Mouse (Mus musculus): ENCODE measurements around the gene Awat2. TPM values are rescaled to one million over a fixed set of nuclear protein-coding genes. Genes with fewer than 3 reads are reported as not detected.
"Not testable (repeated sequence)": the region's sequence is repeated elsewhere in the genome, so short reads cannot be mapped to it uniquely, and the experiment has no call there.

Awat2 gene
- under 1 TPM in 1 of 2 experiments, not detected in 1; 0.20 TPM for total RNA-seq (2021)

DNA sequence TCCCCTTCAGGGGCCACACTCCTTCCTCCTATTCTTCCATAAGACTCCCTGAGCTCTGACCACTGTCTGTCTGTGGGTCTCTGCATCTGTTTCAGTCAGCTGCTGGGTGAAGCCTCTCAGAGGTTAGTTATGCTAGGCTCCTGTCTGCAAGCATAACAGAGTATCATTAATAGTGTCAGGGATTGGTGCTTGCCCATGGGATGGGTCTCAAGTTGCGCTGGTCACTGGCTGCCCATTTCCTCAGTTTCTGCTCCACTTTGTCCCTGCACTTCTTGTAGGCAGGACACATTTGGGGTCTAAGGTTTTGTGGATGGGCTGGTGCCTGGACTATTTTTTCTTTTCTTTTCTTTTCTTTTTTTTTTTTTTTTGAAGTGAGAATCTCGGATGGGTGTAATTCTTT lies at the start of gene Awat2:
Gene Awat2, minus strand, starts transcription at position 101 of the 400 bp plus-strand sequence.
- DNase-seq; intact Hi-C loops (cut with DNase I): not testable (repeated sequence)

DNA sequence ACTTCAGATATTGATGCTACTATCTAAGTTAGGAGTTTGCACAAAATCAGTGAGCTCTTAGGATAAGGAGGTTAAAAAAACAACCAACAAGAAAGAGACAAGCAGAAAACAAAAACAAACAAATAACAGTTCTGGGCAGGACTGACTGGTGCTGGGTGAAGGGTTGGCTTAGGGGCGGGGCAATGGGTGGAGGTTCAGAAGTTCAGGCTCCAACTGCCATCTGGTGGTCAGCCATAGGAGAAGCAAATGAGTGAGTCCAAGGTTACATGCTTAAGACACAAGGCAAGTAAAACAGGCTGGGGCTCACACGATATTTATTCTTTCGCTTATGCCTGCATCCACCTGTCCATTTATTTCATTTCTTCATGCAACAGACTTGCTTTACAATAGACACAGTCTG lies 37.8 kb upstream of the Awat2 start:
- DNase-seq = peak; percentile 65 to 73
- intact Hi-C loops (cut with DNase I) = loop anchor here (1.0 to 5.0 kb wide), 6 partner anchors 85 to 1350 kb away; no protein-coding TSS in a partner anchor

DNA sequence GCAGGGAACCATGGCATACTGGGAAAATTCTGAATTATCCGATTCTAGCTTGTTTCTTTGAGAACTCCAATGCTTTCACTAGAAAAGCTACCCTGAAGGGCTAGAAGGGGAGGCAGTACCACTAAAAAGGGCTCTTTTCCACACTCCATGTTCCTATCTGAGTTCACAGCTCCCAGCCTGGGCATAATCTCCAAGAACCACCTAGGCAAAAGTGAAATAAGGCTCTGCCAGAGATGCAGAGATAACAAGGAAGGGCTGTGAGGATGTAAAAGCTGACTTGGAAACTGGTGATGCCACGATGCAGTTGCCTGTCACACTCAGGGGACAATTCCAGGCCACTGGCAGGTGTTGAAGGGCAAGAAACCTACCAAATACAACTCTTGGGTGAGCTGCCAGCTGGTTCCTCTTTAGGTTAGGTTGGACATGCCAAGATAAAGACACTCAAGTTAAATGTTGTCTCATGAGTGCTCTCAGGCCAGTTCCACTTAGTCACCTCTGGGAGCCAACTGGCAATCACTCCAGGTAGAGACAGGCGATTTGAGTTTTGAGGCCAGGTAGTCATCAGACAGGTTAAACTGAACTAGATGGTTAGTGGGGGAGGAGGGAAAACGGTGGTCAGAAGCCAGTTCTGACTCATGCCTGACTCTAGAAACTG lies 33.2 kb upstream of the Awat2 start:
- no peak for DNase-seq
- intact Hi-C loops (cut with DNase I) = no loop called here

DNA sequence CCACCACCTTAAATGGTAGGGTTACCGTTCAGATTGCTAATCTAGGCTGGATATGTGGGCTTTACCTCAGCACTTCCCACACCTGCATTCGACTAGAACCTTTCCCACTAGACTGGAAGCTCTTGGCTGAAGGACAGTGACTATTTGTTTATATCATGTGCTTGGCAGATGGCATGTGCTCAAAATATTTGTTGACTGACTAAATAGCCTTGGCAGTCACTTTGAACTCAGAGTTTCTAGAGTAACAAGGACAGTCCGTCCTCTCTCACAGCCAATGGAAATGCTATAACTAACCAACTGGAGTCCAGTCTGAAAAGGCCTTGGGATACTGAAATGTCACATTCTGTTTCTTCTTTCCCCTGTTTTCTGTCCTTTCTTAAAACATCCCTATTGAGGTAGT lies 29.0 kb upstream of the Awat2 start:
- peak; percentile 15 to 35 for DNase-seq
- intact Hi-C loops (cut with DNase I) = no loop called here

DNA sequence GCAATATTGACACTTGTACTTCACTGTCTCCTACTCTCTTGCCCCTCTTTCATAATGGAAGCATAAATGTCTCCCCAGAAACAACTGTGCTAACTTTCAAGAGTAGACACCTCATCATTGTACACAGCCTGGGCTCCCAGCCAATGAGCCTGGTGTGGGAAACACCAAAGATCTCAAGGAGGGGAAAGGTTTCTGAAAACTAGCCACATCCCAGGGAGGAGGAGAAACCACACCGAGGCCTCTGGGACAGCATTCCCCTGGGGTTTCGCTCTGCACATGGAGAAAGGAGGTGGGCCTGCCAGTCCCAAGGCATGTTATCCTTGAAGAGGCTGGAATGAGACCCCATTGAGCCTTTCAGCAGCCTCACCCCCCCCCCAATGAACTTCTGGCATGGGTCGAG lies 27.6 kb upstream of the Awat2 start:
- DNase-seq = no peak
- intact Hi-C loops (cut with DNase I) = no loop called here

DNA sequence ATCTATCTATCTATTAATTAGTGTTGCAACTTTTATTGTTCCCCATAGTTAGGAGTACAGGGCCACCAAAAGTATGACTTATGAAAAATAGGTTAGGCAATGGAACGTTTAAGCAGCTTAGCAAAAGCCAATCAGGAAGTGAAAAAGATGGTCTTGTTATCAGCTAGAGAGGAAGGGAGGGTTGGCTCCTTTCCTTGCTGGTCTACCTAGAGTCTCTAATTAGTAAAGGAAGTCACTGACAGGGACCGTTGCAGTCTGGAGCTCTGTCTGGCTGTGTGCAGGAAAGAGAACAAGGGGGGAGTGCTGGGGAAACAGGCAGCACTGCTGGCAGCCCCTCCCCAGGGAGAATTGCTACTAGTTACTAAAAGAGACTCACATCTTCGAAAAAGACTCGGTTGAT lies 25.5 kb upstream of the Awat2 start:
- DNase-seq = no peak
- intact Hi-C loops (cut with DNase I) = no loop called here

DNA sequence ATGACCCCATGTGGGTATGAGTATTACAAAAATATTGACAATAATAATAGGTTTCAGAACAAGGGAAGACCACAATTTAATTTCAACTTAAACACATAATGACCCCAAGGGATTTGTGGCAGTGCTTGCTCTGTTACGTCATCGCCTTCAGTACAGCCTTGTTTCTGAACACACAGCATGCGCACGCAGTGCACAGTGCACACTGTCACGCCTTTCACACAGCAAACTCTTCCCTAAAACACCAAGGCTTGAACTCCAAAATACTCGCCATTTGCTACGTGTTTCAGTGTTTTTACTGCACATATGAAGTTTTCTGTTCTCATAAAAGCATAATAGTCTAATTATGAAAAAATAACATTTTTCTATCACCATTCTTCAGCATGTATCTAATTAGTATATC lies 1.0 kb upstream of the Awat2 start:
- intact Hi-C loops (cut with DNase I) = no loop called here
- no peak for DNase-seq

DNA sequence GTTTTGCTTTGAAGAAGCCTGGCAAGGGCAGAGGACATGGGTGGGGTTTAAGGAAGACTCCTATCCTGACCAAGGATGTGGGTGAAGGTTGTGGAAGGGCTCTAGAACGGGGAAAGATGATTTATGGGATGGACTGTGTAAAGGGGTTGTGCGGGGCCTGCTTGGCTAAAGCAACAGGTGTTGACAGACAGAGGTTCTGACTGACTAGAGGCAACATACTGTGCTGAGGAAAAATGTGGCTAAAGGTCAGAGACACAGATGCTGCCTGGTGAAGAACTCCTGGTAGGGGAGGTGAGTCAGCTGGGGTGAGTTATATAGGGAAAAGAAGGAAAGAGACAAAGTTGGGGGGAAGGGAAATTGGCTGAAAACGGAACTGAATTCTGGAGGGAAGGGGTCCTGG lies 10.2 kb downstream of the Awat2 start:
- no peak for DNase-seq
- intact Hi-C loops (cut with DNase I) = no loop called here

DNA sequence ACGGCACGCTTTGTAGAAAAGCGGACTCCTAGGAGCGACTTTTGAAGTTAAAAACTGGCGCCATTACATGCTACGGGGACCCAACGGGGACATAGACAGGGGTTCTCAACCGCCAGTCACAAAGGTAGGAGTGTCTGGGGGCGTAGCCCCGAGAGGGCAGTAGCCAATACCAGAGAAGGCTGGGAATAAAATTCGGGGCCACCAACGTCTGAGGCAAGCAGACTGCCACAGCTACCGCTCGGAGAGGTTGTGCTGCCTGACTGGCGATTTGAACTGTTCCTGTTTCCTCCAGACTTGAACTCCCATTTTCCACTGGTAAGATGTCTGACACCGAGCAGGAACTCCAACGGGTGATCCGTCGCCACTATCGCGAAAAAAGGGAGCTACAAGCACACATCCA lies 13.8 kb downstream of the Awat2 start, which contains the start of gene Otud6a:
Gene Otud6a, plus strand, starts transcription at position 321 of the 400 bp plus-strand sequence.
- no peak for DNase-seq
- intact Hi-C loops (cut with DNase I) = no loop called here

DNA sequence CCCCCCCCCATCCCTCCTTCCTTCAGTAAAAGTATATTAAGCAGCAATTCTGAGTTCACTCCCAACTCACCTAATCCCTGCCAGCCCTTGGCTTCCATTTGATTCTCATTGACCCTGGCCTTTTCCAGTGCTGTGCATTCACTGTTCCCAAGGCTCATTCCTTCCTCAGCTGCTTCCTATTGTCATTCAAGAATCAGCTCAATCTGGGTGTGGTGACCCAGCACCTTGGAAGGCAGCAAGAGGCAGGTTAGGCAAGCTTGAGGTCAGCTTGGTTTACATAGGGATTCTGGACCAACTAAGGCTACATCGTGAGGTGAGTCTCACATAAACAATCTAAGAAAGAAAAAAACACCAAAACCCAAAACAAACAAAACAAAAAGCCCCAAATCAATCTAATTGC lies 33.3 kb downstream of the Awat2 start:
- intact Hi-C loops (cut with DNase I) = no loop called here
- no peak for DNase-seq

DNA sequence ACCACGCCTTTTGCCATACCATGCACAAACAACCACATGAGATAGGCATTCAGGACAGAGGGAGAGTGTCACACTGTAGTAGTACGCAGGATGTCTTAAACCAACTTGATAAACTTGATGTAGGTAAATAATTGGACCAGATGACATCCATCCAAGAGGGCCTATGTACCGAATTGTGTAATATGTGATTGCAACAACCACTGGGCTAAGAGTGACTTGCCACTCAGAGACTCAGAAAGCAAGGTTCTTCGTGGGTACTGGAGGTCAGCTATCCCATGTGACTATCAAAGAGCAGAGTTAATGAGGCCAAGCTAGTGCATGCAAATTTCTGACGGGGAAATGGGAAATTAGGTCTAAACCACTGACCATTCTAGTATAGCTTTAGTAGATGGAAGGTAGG lies 40.9 kb downstream of the Awat2 start:
- no peak for DNase-seq
- intact Hi-C loops (cut with DNase I) = no loop called here

DNA sequence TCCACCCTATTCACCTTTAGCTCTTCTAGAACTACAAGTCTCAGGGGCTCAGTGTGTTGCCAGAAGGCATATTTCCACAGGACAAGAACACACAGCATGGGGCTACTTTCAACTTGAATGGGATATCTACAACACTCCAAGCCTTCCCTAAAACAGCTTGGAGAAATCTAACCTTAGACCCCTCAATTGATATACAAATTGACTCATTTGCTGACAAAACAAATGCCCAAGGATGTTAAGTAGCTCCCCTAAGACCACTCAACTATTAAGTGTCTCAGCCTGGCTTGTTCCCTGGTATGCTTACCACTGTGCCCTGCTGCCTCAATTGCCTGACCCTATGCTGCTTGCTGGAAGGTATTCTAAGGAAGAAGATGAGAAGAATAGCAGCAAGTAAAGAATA lies 41.6 kb downstream of the Awat2 start:
- intact Hi-C loops (cut with DNase I) = no loop called here
- DNase-seq = no peak

DNA sequence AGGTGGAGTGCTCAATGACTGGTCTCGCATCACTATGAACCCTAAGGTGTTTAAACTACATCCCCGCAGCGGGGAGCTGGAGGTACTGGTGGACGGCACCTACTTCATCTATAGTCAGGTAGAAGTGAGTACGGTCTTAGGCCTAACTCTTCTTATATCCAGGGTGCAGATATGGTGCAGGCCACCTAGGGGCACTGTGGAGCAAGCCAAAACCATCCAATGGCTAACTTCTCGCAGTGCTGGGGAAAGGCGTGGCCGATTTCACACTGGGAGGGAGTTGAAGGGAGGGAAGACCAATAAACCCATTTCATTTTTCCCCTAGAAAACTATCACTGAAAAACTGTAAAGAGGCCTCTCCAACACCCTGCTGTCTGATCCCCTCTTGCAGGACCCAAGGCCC lies 47.5 kb downstream of the Awat2 start:
- DNase-seq = peak in 1 of 2 experiments; percentile 8
- intact Hi-C loops (cut with DNase I) = loop anchor here (1.0 to 10.0 kb wide), 2 partner anchors 85 to 420 kb away; partner anchors contain the start of gene Eda

DNA sequence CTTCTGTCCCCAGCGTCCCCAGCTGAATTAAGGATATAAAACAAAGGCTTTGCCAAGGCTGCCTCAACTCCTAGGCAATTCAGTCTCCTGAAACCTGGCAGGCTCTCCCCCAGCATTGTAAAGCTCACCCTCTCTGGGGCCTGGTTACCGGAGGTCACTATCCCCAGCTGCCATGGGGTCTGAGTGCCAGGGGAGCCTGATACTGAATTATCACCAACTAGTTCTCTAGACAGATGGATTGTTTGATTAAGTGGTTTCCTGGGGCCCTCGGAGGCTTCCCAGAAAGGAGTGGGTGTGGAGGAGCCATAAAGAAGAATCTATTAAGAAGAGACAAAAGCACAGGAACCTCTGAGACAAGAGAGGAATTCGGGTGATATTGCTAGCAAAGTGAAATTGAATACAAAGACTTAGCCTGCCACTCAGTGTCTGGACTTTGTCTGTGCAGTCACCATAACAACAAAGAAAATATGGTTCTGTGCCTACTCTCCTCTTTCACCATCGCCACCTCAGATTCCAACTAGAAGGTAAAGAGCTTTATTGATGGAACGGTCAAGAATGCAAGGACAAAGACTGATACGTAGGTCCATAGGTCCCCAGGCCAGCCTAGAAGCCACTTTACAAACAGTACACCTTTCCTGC lies 48.2 kb downstream of the Awat2 start:
- no peak for DNase-seq
- intact Hi-C loops (cut with DNase I) = loop anchor here (5.0 to 10.0 kb wide), 3 partner anchors 420 to 587 kb away; partner anchors contain the start of gene Eda

DNA sequence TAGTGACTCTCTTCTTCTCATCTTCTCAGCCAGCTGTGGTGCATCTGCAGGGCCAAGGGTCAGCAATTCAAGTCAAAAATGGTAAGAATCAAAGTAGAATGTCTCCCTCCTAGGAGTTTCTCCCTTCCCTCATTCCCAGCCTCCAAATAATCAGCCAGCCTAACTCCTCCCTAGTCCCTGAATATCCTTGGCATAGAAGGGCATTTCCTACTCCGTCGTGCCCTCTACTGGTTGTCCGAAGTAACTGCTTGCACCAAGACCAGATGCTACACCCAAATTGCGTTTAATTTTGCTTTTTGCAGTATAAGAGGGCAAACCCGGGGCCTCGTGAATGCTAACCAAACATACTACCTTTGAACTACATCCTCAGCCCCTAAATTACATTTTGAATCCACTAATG lies 50.2 kb downstream of the Awat2 start:
- DNase-seq = peak; percentile 31 to 55
- intact Hi-C loops (cut with DNase I) = loop anchor here (1.0 to 10.0 kb wide), 4 partner anchors 89 to 585 kb away; partner anchors contain the start of gene Eda

DNA sequence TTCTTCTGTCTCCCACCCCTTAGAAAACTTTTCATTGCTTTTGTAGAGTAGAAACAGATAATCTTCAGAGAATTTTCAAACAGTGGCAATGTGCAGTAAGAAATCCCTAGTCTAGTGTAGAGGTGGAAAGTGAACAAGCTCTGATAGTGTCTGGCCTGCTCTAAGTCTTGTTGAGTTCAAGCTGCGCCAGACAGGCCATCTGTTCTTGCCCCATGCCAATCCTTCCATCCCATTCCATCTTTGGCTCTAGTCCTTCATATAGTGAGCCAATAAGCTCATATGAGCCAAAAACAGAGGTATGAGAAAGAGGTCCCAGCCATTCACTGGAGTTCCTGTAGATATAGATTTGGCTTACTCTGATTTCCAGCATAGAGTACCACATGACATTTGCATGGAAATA lies 52.6 kb downstream of the Awat2 start:
- DNase-seq = no peak
- intact Hi-C loops (cut with DNase I) = loop anchor here (5.0 to 10.0 kb wide), 3 partner anchors 415 to 583 kb away; partner anchors contain the start of gene Eda

DNA sequence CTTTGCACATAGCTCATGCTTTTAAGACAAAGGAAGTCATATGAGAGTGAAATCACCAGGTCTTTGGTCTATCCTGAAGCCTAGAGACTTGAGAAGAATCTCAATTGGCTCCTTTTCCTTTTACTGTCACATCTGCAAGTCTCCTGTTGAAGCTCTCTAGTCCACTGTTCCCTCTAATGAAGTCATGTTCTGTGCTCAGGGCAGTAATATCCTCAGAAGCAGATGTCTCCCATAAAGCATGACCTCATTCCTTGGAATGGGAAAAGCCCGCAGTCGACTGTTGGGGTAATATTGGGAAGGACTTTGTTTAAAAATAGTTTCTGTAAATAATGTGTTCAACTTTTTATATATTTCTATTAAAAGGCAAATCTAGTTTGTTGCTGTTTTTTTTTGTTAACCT lies 85.5 kb downstream of the Awat2 start:
- intact Hi-C loops (cut with DNase I) = no loop called here
- peak; percentile 5 to 10 for DNase-seq

Small RNA genes lying within 50 kb of the gene (microRNA-seq; reads per million reads assigned to microRNA genes)
- 1,779 to 3,139 reads per million in 2 experiments for gene Mir676

Other genes starting within 250 kb of the Awat2 start
- not detected for gene Otud6a, start 13.7 kb downstream of the Awat2 start, total RNA-seq (2021)
- gene Igbp1, start 51.6 kb upstream of the Awat2 start, total RNA-seq (2021) = 10 to 100 TPM; 46.7 to 47.9 TPM
- gene Dgat2l6, start 82.1 kb upstream of the Awat2 start, total RNA-seq (2021) = not detected
- not detected for gene Awat1, start 129.5 kb upstream of the Awat2 start, total RNA-seq (2021)
- not detected for gene P2ry4, start 152.2 kb upstream of the Awat2 start, total RNA-seq (2021)
- not detected for gene Arr3, start 162.8 kb upstream of the Awat2 start, total RNA-seq (2021)
- 1 to 10 TPM; 8.6 to 8.8 TPM for gene Kif4, start 183.0 kb upstream of the Awat2 start, total RNA-seq (2021)
- gene Pdzd11, start 183.9 kb upstream of the Awat2 start, total RNA-seq (2021) = 10 to 100 TPM; 34.5 to 35.5 TPM